Mouse (Mus musculus) liver, postnatal 0 days (tissue): ENCODE results near the gene Dpp3.

Experiments used
- CTCF ChIP-seq: sonication (generic); IDR thresholded peaks from 2 replicates; pipeline ENCODE4 v1.5.1; 2016; ENCODE audit warnings: antibody characterized with exemption, low read depth
- EP300 ChIP-seq: IDR thresholded peaks from 2 replicates; pipeline ENCODE4 v1.6.1; 2016; ENCODE audit warnings: antibody characterized with exemption, low read depth, mild to moderate bottlenecking

DNA sequence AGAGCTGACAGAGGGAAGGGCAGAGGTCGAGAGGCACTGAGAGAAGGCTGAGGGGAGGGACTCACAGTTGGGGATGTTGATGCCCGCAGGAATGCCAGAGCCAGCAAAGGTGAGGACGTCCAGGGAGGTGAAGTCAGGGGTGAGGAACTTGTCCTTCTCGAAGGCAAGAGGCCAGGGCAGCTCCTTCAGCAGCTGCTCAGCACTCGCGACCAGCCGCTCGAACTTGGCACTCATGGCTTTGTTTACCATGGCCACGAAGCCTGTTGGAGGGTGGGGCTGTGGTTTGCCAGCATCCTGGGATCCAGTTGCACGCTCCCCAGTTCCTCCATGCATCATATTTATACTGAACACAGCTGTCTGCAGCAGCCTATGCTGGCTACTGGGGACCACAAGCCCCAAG lies 11.3 kb downstream of the Dpp3 start:
- TF ChIP-seq CTCF (no peak), EP300 (no peak)
